Mouse (Mus musculus) lung, embryonic 15.5 days (tissue): ENCODE data around the gene Nsmce4a. TPM values are rescaled to one million over a fixed set of nuclear protein-coding genes. Genes with fewer than 3 reads are reported as not detected.
"Not testable (repeated sequence)": the region's sequence is repeated elsewhere in the genome, so short reads cannot be mapped to it uniquely, and the experiment has no call there.

Source experiments
- ATAC-seq: fragments of 200-750 bp; cut with Nextera tagmentation; 2 replicates; pipeline ENCODE4 v1.8.0; 2017; ENCODE audit warnings: moderate number of reproducible peaks, borderline replicate concordance; ENCODE audit not compliant: low FRiP score, low TSS enrichment; ENCODE audit errors: extremely low read depth
- H3K27ac ChIP-seq: fragments of 300-500 bp; sonication (generic); 2 replicates; pipeline ENCODE4 v1.5.1; 2015; ENCODE audit warnings: moderate library complexity, mild to moderate bottlenecking, inconsistent platforms
- H3K27me3 ChIP-seq: fragments of 300-500 bp; sonication (generic); 2 replicates; pipeline ENCODE4 v1.6.1; 2015; ENCODE audit warnings: inconsistent platforms
- H3K36me3 ChIP-seq: fragments of 300-500 bp; sonication (generic); 2 replicates; pipeline ENCODE4 v1.6.1; 2015; ENCODE audit warnings: inconsistent platforms
- H3K4me1 ChIP-seq: fragments of 300-500 bp; sonication (generic); 2 replicates; pipeline ENCODE4 v1.6.1; 2015; ENCODE audit warnings: inconsistent platforms
- H3K4me2 ChIP-seq: fragments of 300-500 bp; sonication (generic); 2 replicates; pipeline ENCODE4 v1.6.1; 2015; ENCODE audit warnings: inconsistent platforms, mild to moderate bottlenecking, moderate library complexity
- H3K4me3 ChIP-seq: fragments of 300-500 bp; sonication (generic); 2 replicates; pipeline ENCODE4 v1.5.1; 2015; ENCODE audit warnings: mild to moderate bottlenecking, inconsistent platforms
- H3K9ac ChIP-seq: fragments of 300-500 bp; sonication (generic); 2 replicates; pipeline ENCODE4 v1.6.1; 2015; ENCODE audit warnings: inconsistent platforms
- H3K9me3 ChIP-seq: fragments of 300-500 bp; sonication (generic); 2 replicates; pipeline ENCODE4 v1.6.1; 2016; ENCODE audit warnings: inconsistent platforms
- WGBS: fragments of 180-500 bp; shearing (Covaris S2); methylation state at CpG from one replicate; pipeline ENCODE4 v1.1.7; 2015; 5-methylcytosine and 5-hydroxymethylcytosine counted together
- polyA plus RNA-seq: library from polyadenylated mRNA; unstranded; fragments of >200 nt; fragmentation: Nextera tagmentation; extraction: Ambion mirVana; gene quantifications from 2 replicates; pipeline ENCODE4 v1.2.1, GENCODE M21; 2015

Nsmce4a gene
- polyA plus RNA-seq, 1 experiment from 2014 or later = 164 TPM

DNA sequence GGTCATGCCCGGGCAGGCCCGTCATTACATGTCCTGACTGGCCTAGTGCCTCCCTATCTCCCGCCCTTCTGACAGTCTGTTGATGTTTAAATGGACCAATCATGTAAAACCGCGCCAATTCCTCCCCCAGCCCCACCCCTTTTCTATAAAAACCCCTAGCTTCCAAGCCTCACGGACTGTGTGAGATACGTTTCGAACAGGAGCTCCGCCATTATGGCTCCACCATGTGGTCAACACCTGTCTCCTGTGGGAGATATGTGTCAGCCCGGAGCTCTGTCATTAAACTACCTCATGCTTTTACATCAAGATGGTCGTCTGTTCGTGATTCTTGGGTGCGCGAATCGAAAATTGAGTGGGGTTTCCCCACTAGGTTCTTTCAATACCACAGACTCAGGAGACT, 41.8 kb downstream of the Nsmce4a start:
- H3K9me3 ChIP-seq, H3K4me3 ChIP-seq, H3K4me1 ChIP-seq, H3K4me2 ChIP-seq, H3K9ac ChIP-seq, ATAC-seq, H3K27me3 ChIP-seq, H3K27ac ChIP-seq: not testable (repeated sequence)
- H3K36me3 ChIP-seq = peaks cover 51% of the 10 kb centered on the region
- WGBS = 93% methylated on average over 15 of the region's 15 CpGs

DNA sequence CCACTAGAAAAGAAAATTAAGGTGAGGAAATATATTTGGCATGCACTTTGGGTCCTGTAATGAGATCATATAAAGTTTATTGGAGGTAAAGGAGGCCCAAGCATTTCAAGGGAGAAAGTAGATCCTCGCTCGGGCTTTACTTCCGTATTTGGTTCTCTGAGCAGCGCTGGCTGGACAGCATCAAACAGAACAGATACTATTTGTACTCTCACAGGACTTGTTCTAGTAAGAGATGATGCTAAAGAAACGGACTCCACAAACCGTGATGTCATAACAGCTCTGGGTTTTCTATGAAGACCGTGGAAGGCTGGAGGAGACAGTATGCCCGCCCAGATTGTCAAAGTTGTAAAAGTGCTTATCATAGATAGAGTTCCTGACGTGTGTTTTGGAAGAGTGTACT, 45.6 kb downstream of the Nsmce4a start:
- no peak for ATAC-seq
- no peak overlapping the region for H3K4me2 ChIP-seq
- no peaks in the 10 kb centered on the region for H3K27me3 ChIP-seq
- H3K4me1 ChIP-seq = no peaks in the 10 kb centered on the region
- no peak overlapping the region for H3K27ac ChIP-seq
- no peaks in the 10 kb centered on the region for H3K9me3 ChIP-seq
- WGBS = 75% methylated on average over 9 of the region's 9 CpGs
- H3K4me3 ChIP-seq = no peak overlapping the region
- H3K36me3 ChIP-seq = peaks cover 20% of the 10 kb centered on the region
- no peak overlapping the region for H3K9ac ChIP-seq

DNA sequence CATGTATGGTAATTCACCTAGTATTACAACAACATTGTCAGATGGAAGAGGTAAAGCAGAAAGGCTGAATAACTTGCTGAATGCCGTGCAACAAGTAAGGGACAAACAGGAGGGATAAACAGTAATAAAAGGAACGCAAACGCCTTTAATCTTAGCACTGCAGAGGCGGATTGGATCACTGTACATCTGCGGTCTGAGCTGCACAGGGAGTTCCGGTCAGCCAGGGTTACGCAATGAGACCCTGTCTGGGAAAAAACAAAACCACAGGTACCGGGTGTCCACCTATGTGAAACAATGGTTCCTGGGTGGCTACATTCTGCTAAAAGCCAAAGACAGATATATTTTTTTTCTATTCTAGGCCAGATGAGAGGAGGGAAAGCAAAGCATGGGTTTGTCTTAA, 49.5 kb downstream of the Nsmce4a start:
- no peaks in the 10 kb centered on the region for H3K27me3 ChIP-seq
- no peak overlapping the region for H3K9ac ChIP-seq
- H3K4me1 ChIP-seq = peaks cover 3% of the 10 kb centered on the region; the same call in 1 of the 2 replicates
- 87% methylated on average over 8 of the region's 8 CpGs for WGBS
- H3K9me3 ChIP-seq = no peaks in the 10 kb centered on the region
- H3K4me3 ChIP-seq = no peak overlapping the region
- no peak overlapping the region for H3K4me2 ChIP-seq
- no peaks in the 10 kb centered on the region for H3K36me3 ChIP-seq
- H3K27ac ChIP-seq = no peak overlapping the region
- ATAC-seq = no peak

DNA sequence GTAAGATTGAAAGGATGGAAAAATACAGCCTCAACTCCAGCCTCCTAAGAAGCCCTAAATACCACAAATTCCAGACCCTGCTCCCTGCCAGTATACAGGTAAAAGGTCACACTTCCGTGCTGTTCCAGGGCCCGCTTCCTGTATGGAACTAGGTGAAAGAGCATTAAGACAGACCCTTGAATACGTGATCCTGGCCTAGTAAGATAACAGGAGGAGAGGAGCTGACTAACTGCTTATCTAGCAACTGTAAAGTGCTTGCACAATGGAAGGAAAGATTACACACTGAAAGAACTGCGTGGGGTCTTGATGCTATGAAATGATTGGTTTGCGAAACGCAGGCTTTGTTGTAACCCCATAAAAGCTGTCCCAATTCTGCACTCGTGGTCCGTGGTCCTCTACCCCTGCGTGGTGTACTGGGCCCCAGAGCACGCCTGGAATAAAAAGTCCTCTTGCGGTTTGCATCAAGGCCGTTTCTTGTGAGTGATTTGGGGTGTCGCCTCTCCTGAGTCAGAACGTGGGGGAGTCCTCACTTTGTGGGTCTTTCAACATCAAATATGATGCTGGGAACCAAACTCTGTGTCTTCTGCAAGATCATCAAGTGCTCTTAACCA, 52.0 kb downstream of the Nsmce4a start:
- H3K27me3 ChIP-seq = no peaks in the 10 kb centered on the region
- no peaks in the 10 kb centered on the region for H3K9me3 ChIP-seq
- ATAC-seq = no peak
- no peaks in the 10 kb centered on the region for H3K36me3 ChIP-seq
- H3K9ac ChIP-seq = no peak overlapping the region
- peaks cover 10% of the 10 kb centered on the region for H3K4me1 ChIP-seq
- no peak overlapping the region for H3K4me3 ChIP-seq
- WGBS = 77% methylated on average over 14 of the region's 14 CpGs
- H3K27ac ChIP-seq = 0 out of 2 replicates have a peak overlapping the region, but pooled peaks have one; percentile 98
- no peak overlapping the region for H3K4me2 ChIP-seq

DNA sequence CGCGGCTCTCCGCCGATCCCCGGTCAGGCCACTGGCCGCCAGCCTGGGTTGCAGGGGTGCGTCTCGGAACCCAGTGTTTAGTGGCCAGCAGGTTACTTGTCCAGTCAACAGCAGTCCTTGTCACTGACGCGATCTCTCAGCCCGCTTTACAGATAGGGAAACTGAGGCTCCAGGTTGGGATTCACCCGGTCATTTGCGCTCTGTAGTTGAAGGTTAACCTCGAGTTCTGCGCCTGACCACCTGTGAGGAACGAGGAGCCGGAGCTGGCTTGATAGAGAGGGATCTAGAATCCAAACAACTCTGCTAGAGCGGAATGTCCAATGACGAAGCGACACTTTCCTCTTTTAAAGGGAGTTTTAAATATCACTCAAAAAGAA, 52.9 kb downstream of the Nsmce4a start, which contains the start of gene Ate1:
Ate1 (minus strand) TSS at position 321 of the 377 bp plus-strand sequence.
- Histone ChIP-seq H3K36me3 (no peaks in the 10 kb centered on the region), H3K4me2 (peak within 1 kb of the TSS; percentile 86), H3K27me3 (no peaks in the 10 kb centered on the region), H3K4me1 (peaks cover 10% of the 10 kb centered on the region), H3K27ac (peak within 1 kb of the TSS; percentile 98), H3K9ac (peak within 1 kb of the TSS; percentile 98), H3K4me3 (peak within 1 kb of the TSS; percentile 88), H3K9me3 (no peaks in the 10 kb centered on the region)
- 12% methylated on average over 20 of the region's 20 CpGs for WGBS
- no peak for ATAC-seq

DNA sequence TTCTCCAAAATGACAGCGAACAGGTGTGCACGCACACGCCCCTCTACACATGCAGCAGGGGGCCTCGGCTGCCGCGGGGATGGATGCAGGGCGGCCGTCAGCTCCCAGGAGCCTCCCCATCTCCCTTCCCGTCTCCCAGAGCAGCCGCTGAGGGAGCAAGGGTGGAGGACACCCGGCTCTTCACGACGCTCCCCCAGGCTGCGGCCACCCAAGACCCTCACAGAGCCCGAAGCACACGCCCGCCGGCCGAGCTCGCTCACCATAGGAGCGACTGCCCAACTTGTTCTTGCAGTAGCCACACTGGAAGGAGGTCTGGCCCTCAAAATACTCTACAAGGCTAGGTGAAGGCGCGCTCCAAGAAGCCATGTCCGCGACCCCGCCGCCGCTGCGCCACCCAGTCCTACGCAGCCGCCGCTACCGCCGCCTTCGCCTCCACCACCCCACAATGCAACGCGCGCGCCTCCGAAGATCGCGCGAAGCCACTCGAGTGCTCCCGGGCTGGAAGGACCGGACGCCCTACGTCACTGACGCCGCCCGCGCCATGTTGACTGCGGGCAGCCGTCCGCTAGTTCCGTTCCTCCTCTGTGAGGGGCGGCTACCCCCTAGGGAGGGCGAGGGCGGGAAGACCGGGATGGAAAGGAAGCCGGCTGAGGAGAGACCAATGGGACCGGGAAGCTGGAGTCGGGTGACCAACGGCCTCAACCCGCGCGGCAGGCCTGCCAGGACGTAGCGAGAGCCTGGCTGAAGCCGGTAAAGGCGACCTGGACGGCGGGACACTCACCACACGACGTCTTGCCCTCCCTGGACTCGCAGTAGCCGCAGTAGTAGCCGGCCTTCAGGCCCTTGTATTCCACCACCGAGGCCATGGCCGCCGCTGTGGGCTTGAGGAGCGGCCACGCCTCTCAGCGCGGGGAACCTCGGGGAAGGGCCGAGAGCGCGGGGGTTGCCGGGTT, 53.5 kb downstream of the Nsmce4a start:
- H3K9ac ChIP-seq = peak overlapping the region; percentile 98
- H3K4me2 ChIP-seq = peak overlapping the region; percentile 86
- H3K27me3 ChIP-seq = no peaks in the 10 kb centered on the region
- peak overlapping the region; percentile 88 for H3K4me3 ChIP-seq
- peak; percentile 98 for ATAC-seq
- WGBS = under 1% methylated on average over 90 of the region's 90 CpGs
- H3K27ac ChIP-seq = peak overlapping the region; percentile 98
- peaks cover 10% of the 10 kb centered on the region for H3K4me1 ChIP-seq
- H3K9me3 ChIP-seq = no peaks in the 10 kb centered on the region
- H3K36me3 ChIP-seq = no peaks in the 10 kb centered on the region

DNA sequence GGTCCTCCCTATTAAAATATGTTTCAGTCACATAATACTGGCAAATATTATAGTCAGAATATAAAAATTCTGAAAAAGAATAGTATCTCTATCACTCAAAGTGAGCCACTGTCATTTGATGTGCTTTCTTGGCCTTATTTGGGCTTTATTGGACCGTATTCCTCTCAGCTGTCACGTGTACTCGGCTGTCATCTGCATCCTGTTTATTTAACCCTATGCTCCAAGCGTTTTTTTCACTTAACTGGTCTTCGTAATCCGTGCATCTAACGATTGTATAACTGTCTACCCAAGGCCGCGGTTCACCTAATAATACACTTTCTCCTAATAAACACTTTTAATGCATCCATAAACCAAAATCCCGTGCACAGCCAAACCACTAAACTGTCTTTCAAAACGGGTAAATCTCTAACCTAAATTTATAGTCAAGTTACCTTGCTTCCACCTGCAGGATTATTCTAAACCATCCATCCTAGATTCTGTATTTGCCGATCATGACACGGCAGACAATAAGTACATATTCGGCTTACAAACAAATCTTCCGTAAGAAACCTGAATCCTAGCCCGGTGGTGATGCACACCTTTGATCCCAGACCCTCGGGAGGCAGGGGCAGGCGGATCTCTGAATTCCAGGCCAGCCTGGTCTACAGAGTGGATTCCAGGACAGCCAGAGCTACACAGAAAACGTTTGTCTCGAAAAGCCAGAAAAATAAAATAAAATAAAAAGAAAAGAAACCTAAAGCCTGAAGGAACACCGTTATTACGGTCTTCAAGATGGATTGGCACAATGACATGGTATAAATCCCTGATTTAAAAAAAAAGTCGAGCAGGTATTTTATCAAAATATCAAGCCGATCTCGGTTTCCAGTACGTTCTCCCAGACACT, 54.5 kb downstream of the Nsmce4a start:
- no peak for ATAC-seq
- 18% methylated on average over 26 of the region's 26 CpGs for WGBS
- peak overlapping the region; percentile 98 for H3K9ac ChIP-seq
- no peaks in the 10 kb centered on the region for H3K27me3 ChIP-seq
- peak overlapping the region; percentile 88 for H3K4me3 ChIP-seq
- peak overlapping the region; percentile 98 for H3K27ac ChIP-seq
- peak overlapping the region; percentile 86 for H3K4me2 ChIP-seq
- no peaks in the 10 kb centered on the region for H3K9me3 ChIP-seq
- peaks cover 3% of the 10 kb centered on the region; the same call in 1 of the 2 replicates for H3K36me3 ChIP-seq
- peaks cover 10% of the 10 kb centered on the region for H3K4me1 ChIP-seq

DNA sequence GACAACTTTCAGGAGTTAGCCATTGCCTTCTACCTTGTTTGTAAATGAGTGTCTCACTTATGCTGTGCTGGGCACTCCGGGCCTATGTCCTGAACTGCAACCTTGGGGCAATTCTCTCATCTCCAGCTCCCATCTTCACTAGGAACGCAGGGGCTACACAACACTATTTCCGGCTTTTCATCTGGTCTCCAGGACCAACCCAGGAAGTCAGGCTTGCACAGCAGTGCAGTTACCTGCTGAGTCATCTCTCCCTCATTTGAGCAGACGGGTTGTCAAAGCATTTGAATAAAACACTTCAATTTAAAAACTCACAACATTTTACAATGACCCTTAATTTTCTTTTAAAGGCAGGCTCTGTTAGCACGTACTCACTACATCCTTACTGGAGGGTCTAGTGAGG, 62.7 kb downstream of the Nsmce4a start:
- H3K27ac ChIP-seq = no peak overlapping the region
- no peaks in the 10 kb centered on the region for H3K4me1 ChIP-seq
- no peak overlapping the region for H3K4me2 ChIP-seq
- ATAC-seq = no peak
- H3K9me3 ChIP-seq = no peaks in the 10 kb centered on the region
- peaks cover 58% of the 10 kb centered on the region for H3K36me3 ChIP-seq
- no peaks in the 10 kb centered on the region for H3K27me3 ChIP-seq
- WGBS = 92% methylated on average over 5 of the region's 5 CpGs
- no peak overlapping the region for H3K9ac ChIP-seq
- no peak overlapping the region for H3K4me3 ChIP-seq

DNA sequence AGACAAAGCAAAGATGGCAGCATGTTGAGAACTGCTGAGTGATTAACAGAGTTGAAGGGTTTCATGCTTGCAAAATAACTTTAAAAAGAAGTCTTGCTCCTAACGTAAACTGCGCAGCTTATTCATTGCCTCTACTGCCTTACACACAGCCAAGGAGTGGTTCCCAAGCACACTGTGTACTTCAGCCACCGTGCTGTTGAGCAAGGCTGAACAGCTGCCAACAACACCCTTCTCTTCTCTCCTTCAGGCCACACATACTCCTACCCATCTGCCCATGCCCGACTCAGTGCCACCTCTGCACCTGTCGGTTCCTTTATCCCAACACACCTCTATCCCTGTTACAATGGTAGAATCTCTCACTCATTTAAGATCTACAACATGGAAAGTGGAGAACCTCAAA, 69.9 kb downstream of the Nsmce4a start:
- ATAC-seq = no peak
- Histone ChIP-seq H3K9ac (no peak overlapping the region), H3K36me3 (peaks cover 49% of the 10 kb centered on the region), H3K9me3 (no peaks in the 10 kb centered on the region), H3K4me2 (no peak overlapping the region), H3K4me1 (no peaks in the 10 kb centered on the region), H3K27ac (no peak overlapping the region), H3K27me3 (no peaks in the 10 kb centered on the region), H3K4me3 (no peak overlapping the region)
- 94% methylated on average over 5 of the region's 5 CpGs for WGBS

DNA sequence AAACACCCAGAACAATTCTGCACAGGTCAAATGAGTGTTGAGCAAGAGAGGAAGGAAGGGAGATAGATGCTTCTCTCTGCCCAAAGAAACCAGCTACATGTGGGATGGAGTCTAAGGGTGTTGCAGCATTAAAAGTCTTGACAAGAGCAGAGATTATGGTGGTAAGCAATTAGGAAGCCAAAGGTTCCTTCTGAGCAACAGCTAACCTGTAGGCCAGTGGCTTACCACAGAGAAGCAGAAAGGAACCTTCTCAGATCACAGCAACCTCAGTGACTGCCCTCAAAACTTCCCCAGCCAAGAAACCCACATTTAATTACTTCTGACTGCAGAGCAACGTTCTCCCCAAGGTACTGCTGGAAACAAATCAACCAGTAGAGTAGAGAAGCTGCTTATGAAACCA, 71.4 kb downstream of the Nsmce4a start:
- peaks cover 37% of the 10 kb centered on the region for H3K36me3 ChIP-seq
- 78% methylated on average over 1 of the region's 1 CpGs for whole genome bisulfite sequencing

DNA sequence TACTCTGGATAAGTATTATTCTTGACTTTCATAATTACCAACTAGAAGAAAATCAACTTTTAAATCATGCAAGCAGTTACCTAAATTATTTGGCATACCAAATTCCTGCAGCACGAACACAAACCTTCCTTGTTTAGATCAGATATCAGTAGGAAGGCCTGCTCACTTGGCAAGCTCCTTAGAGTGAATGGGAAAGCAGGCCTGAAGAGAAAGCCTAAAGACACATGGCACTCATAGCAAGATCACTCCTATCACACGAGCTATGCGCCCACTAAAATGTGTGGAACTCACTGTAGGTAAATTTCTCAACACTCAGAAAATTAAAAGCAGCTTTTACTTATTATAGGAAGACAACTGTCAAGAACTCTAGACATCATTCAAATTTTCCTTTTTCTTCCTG, 79.6 kb downstream of the Nsmce4a start:
- Histone ChIP-seq H3K4me1 (no peaks in the 10 kb centered on the region), H3K9me3 (no peaks in the 10 kb centered on the region), H3K27ac (no peak overlapping the region), H3K27me3 (no peaks in the 10 kb centered on the region), H3K4me3 (no peak overlapping the region), H3K4me2 (no peak overlapping the region), H3K9ac (no peak overlapping the region), H3K36me3 (peaks cover 9% of the 10 kb centered on the region)
- whole genome bisulfite sequencing = 79% methylated on average over 3 of the region's 3 CpGs
- no peak for ATAC-seq

More for the DNA sequence above, 71.4 kb downstream of the Nsmce4a start:
- no peaks in the 10 kb centered on the region for H3K4me1 ChIP-seq
- no peaks in the 10 kb centered on the region for H3K27me3 ChIP-seq
- ATAC-seq = no peak
- no peak overlapping the region for H3K4me3 ChIP-seq
- H3K9me3 ChIP-seq = no peaks in the 10 kb centered on the region
- no peak overlapping the region for H3K27ac ChIP-seq
- no peak overlapping the region for H3K9ac ChIP-seq
- H3K4me2 ChIP-seq = no peak overlapping the region
